Mouse (Mus musculus): Measurements from ENCODE around the gene Fezf2.

The Fezf2 gene

GRCm38 (mm10) chr14:12341789-12342457 lies 6.1 kb downstream of the Fezf2 start:
- DNase-seq = no peak

GRCm38 (mm10) chr14:12341075-12341788 lies 6.8 kb downstream of the Fezf2 start:
- DNase-seq = no peak

- no peak for DNase-seq
These were observed 7.5 kb downstream of the Fezf2 start for GRCm38 (mm10) chr14:12340238-12341074.

GRCm38 (mm10) chr14:12338811-12339565 lies 9.0 kb downstream of the Fezf2 start:
- no peak for DNase-seq

GRCm38 (mm10) chr14:12337998-12338809 lies 9.8 kb downstream of the Fezf2 start:
- DNase-seq = no peak

GRCm38 (mm10) chr14:12337421-12337997 lies 10.5 kb downstream of the Fezf2 start:
- DNase-seq = no peak

GRCm38 (mm10) chr14:12334925-12335324 lies 13.1 kb downstream of the Fezf2 start:
- DNase-seq = no peak

- DNase-seq = no peak
These were observed 14.4 kb downstream of the Fezf2 start for GRCm38 (mm10) chr14:12333622-12334021.

- peak in 1 of 2 experiments; percentile 40 for DNase-seq
These were observed 44.9 kb downstream of the Fezf2 start for GRCm38 (mm10) chr14:12303106-12303505.

GRCm38 (mm10) chr14:12300677-12301076 lies 47.3 kb downstream of the Fezf2 start:
- DNase-seq = peak in 1 of 2 experiments; percentile 26

GRCm38 (mm10) chr14:12300275-12300674 lies 47.7 kb downstream of the Fezf2 start:
- DNase-seq = no peak

- no peak for DNase-seq
These were observed 48.3 kb downstream of the Fezf2 start for GRCm38 (mm10) chr14:12299654-12300053.

- no peak for DNase-seq
These were observed 48.8 kb downstream of the Fezf2 start for GRCm38 (mm10) chr14:12299171-12299570.

GRCm38 (mm10) chr14:12296391-12296790 lies 51.6 kb downstream of the Fezf2 start:
- no peak for DNase-seq

All from kidney, postnatal 25 days (tissue).